Mouse (Mus musculus) stomach, embryonic 16.5 days (tissue): ENCODE measurements around the gene Oip5. TPM values are rescaled to one million over a fixed set of nuclear protein-coding genes. Genes with fewer than 3 reads are reported as not detected.

Source experiments
- ATAC-seq: fragments of 200-750 bp; cut with Nextera tagmentation; 2 replicates; pipeline ENCODE4 v1.8.0; 2017; ENCODE audit warnings: moderate number of reproducible peaks, moderate TSS enrichment; ENCODE audit not compliant: insufficient read depth, low FRiP score
- H3K27ac ChIP-seq: fragments of 300-500 bp; sonication (generic); 2 replicates; pipeline ENCODE4 v1.5.1; 2014; ENCODE audit warnings: low read length
- H3K27me3 ChIP-seq: fragments of 300-500 bp; sonication (generic); 2 replicates; pipeline ENCODE4 v1.6.1; 2014; ENCODE audit warnings: low read length, control low read depth, mixed read lengths; ENCODE audit not compliant: control insufficient read depth, insufficient read depth
- H3K36me3 ChIP-seq: fragments of 300-500 bp; sonication (generic); 2 replicates; pipeline ENCODE4 v1.6.1; 2014; ENCODE audit warnings: low read length; ENCODE audit not compliant: control insufficient read depth, insufficient read depth
- H3K4me1 ChIP-seq: fragments of 300-500 bp; sonication (generic); 2 replicates; pipeline ENCODE4 v1.6.1; 2014; ENCODE audit warnings: low read length, control low read depth, mixed read lengths; ENCODE audit not compliant: control insufficient read depth, insufficient read depth
- H3K4me2 ChIP-seq: fragments of 300-500 bp; sonication (generic); 2 replicates; pipeline ENCODE4 v1.6.1; 2014; ENCODE audit warnings: low read depth, low read length, mixed read lengths
- H3K4me3 ChIP-seq: fragments of 300-500 bp; sonication (generic); replicated peaks from 2 replicates; pipeline ENCODE4 v1.5.1; 2014; ENCODE audit warnings: mild to moderate bottlenecking, low read length
- H3K9ac ChIP-seq: fragments of 300-500 bp; sonication (generic); 2 replicates; pipeline ENCODE4 v1.6.1; 2014; ENCODE audit warnings: low read length
- H3K9me3 ChIP-seq: fragments of 300-500 bp; sonication (generic); replicated peaks from 2 replicates; pipeline ENCODE4 v1.6.1; 2016; ENCODE audit warnings: low read length, control low read depth; ENCODE audit not compliant: control insufficient read depth
- WGBS: fragments of 180-500 bp; shearing (Covaris S2); extraction: QIAGEN DNeasy Blood & Tissue Kit; methylation state at CpG from one replicate; pipeline ENCODE4 v1.1.7; 2014; 5-methylcytosine and 5-hydroxymethylcytosine counted together
- polyA plus RNA-seq: library from polyadenylated mRNA; unstranded; fragments of >200 nt; fragmentation: Nextera tagmentation; extraction: Ambion mirVana; gene quantifications from 2 replicates; pipeline ENCODE4 v1.2.1, GENCODE M21; 2015

Oip5 gene
- polyA plus RNA-seq, 1 experiment from 2014 or later: 22.3 TPM

GRCm38 (mm10) chr2:119594113-119594981 is 23.9 kb downstream of the Oip5 start:
- peak; percentile 97 for ATAC-seq
- WGBS: under 1% methylated on average over 61 of the region's 61 CpGs
- H3K27ac ChIP-seq: peak overlapping the region; percentile 95

GRCm38 (mm10) chr2:119593765-119594112 is 24.5 kb downstream of the Oip5 start:
- H3K9ac ChIP-seq: peak overlapping the region; percentile 48

More at GRCm38 (mm10) chr2:119594113-119594981, 23.9 kb downstream of the Oip5 start:
- H3K27me3 ChIP-seq: no peaks in the 10 kb centered on the region
- no peaks in the 10 kb centered on the region for H3K9me3 ChIP-seq
- H3K4me2 ChIP-seq: peak overlapping the region; percentile 70
- peak overlapping the region; percentile 93 for H3K4me3 ChIP-seq
- peak overlapping the region; percentile 99 for H3K9ac ChIP-seq
- 0 out of 2 replicates have a peak, but pooled peaks cover 5% of the 10 kb centered on the region for H3K36me3 ChIP-seq
- peaks cover 14% of the 10 kb centered on the region; the same call in 1 of the 2 replicates for H3K4me1 ChIP-seq

GRCm38 (mm10) chr2:119591247-119591646 is 27.0 kb downstream of the Oip5 start:
- no peak overlapping the region for H3K9ac ChIP-seq
- no peaks in the 10 kb centered on the region for H3K36me3 ChIP-seq
- H3K27me3 ChIP-seq: no peaks in the 10 kb centered on the region
- H3K27ac ChIP-seq: no peak overlapping the region
- no peaks in the 10 kb centered on the region for H3K9me3 ChIP-seq
- ATAC-seq: no peak
- H3K4me2 ChIP-seq: no peak overlapping the region
- H3K4me3 ChIP-seq: no peak overlapping the region
- 88% methylated on average over 3 of the region's 3 CpGs for WGBS
- peaks cover 14% of the 10 kb centered on the region; the same call in 1 of the 2 replicates for H3K4me1 ChIP-seq

More at GRCm38 (mm10) chr2:119593765-119594112, 24.5 kb downstream of the Oip5 start:
- WGBS: 6% methylated on average over 7 of the region's 7 CpGs
- Histone ChIP-seq H3K4me1 (peaks cover 14% of the 10 kb centered on the region; the same call in 1 of the 2 replicates), H3K27ac (peak overlapping the region; percentile 77), H3K27me3 (no peaks in the 10 kb centered on the region), H3K4me3 (peak overlapping the region; percentile 93), H3K4me2 (peak overlapping the region; percentile 51), H3K9me3 (no peaks in the 10 kb centered on the region), H3K36me3 (0 out of 2 replicates have a peak, but pooled peaks cover 5% of the 10 kb centered on the region)
- ATAC-seq: peak; percentile 11; the same call in 1 of the 2 replicates

GRCm38 (mm10) chr2:119587383-119587782 is 30.9 kb downstream of the Oip5 start:
- H3K27ac ChIP-seq: no peak overlapping the region
- H3K27me3 ChIP-seq: no peaks in the 10 kb centered on the region
- H3K36me3 ChIP-seq: no peaks in the 10 kb centered on the region
- H3K4me1 ChIP-seq: no peaks in the 10 kb centered on the region
- WGBS: 20% methylated on average over 4 of the region's 4 CpGs
- no peak overlapping the region for H3K4me3 ChIP-seq
- no peak overlapping the region for H3K4me2 ChIP-seq
- no peak overlapping the region for H3K9ac ChIP-seq
- H3K9me3 ChIP-seq: no peaks in the 10 kb centered on the region
- no peak for ATAC-seq

GRCm38 (mm10) chr2:119584282-119584681 is 34.0 kb downstream of the Oip5 start:
- no peak for ATAC-seq
- no peak overlapping the region for H3K9ac ChIP-seq
- no peak overlapping the region for H3K4me2 ChIP-seq
- no peak overlapping the region for H3K4me3 ChIP-seq
- no peaks in the 10 kb centered on the region for H3K9me3 ChIP-seq
- H3K27ac ChIP-seq: no peak overlapping the region
- WGBS: 79% methylated on average over 8 of the region's 8 CpGs
- no peaks in the 10 kb centered on the region for H3K4me1 ChIP-seq
- no peaks in the 10 kb centered on the region for H3K27me3 ChIP-seq
- H3K36me3 ChIP-seq: 0 out of 2 replicates have a peak, but pooled peaks cover 2% of the 10 kb centered on the region

GRCm38 (mm10) chr2:119583439-119583838 is 34.8 kb downstream of the Oip5 start:
- Histone ChIP-seq H3K27ac (no peak overlapping the region), H3K9ac (no peak overlapping the region), H3K4me3 (no peak overlapping the region), H3K9me3 (no peaks in the 10 kb centered on the region), H3K27me3 (no peaks in the 10 kb centered on the region), H3K4me2 (no peak overlapping the region), H3K4me1 (no peaks in the 10 kb centered on the region), H3K36me3 (0 out of 2 replicates have a peak, but pooled peaks cover 4% of the 10 kb centered on the region)
- ATAC-seq: no peak
- 65% methylated on average over 2 of the region's 2 CpGs for WGBS

GRCm38 (mm10) chr2:119581571-119581970 is 36.7 kb downstream of the Oip5 start:
- no peak overlapping the region for H3K27ac ChIP-seq
- no peak overlapping the region for H3K4me3 ChIP-seq
- H3K9me3 ChIP-seq: no peaks in the 10 kb centered on the region
- no peaks in the 10 kb centered on the region for H3K4me1 ChIP-seq
- no peaks in the 10 kb centered on the region for H3K27me3 ChIP-seq
- H3K4me2 ChIP-seq: no peak overlapping the region
- WGBS: 81% methylated on average over 3 of the region's 3 CpGs
- no peak overlapping the region for H3K9ac ChIP-seq
- ATAC-seq: no peak
- H3K36me3 ChIP-seq: 0 out of 2 replicates have a peak, but pooled peaks cover 4% of the 10 kb centered on the region

GRCm38 (mm10) chr2:119572471-119572870 is 45.8 kb downstream of the Oip5 start:
- Histone ChIP-seq H3K4me3 (no peak overlapping the region), H3K9me3 (no peaks in the 10 kb centered on the region), H3K4me1 (no peaks in the 10 kb centered on the region), H3K27me3 (no peaks in the 10 kb centered on the region), H3K27ac (no peak overlapping the region), H3K9ac (no peak overlapping the region), H3K36me3 (no peaks in the 10 kb centered on the region), H3K4me2 (no peak overlapping the region)
- WGBS: 88% methylated on average over 1 of the region's 1 CpGs
- no peak for ATAC-seq

GRCm38 (mm10) chr2:119566182-119566855 is 52.0 kb downstream of the Oip5 start:
- H3K27ac ChIP-seq: no peak overlapping the region
- H3K36me3 ChIP-seq: no peaks in the 10 kb centered on the region
- H3K9ac ChIP-seq: no peak overlapping the region
- no peaks in the 10 kb centered on the region for H3K9me3 ChIP-seq
- H3K4me1 ChIP-seq: no peaks in the 10 kb centered on the region
- peak; percentile 50; the same call in 1 of the 2 replicates for ATAC-seq
- H3K27me3 ChIP-seq: no peaks in the 10 kb centered on the region
- H3K4me2 ChIP-seq: no peak overlapping the region
- no peak overlapping the region for H3K4me3 ChIP-seq
- WGBS: 71% methylated on average over 7 of the region's 7 CpGs
